Mouse (Mus musculus): ENCODE results near the gene Pyroxd2.
"Not testable (repeated sequence)": the region's sequence is repeated elsewhere in the genome, so short reads cannot be mapped to it uniquely, and the experiment has no call there.

Gene Pyroxd2

GRCm38 (mm10) chr19:42690256-42690655 lies 62.3 kb downstream of the Pyroxd2 start:
- no peak for DNase-seq (ENCODE audit: extremely low spot score, low read depth, low spot score)

- no peak for DNase-seq (ENCODE audit: extremely low spot score, low read depth, low spot score)
These were observed 62.8 kb downstream of the Pyroxd2 start for GRCm38 (mm10) chr19:42689786-42690185.

GRCm38 (mm10) chr19:42689321-42689720 lies 63.3 kb downstream of the Pyroxd2 start:
- DNase-seq (ENCODE audit: extremely low spot score, low read depth, low spot score), result no peak

DNA sequence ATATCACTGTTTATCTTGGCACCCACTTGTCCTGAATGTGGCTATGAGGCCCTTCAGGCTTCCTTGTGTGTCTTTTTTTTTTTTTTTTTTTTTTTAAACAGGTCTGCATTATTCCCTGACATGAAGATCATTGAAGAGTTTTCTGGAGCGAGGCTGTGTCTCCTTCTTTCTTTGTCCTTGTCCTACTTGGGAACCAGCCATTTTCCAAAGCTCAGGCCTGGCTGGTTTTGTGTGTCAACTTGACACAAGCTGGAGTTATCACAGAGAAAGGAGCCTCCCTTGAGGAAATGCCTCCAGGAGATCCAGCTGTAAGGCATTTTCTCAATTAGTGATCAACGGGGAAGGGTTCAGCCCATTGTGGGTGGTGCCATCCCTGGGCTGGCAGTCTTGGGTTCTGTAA lies 69.8 kb downstream of the Pyroxd2 start:
- not testable (repeated sequence) for DNase-seq (ENCODE audit: extremely low spot score, low read depth, low spot score)

GRCm38 (mm10) chr19:42678191-42678590 lies 74.4 kb downstream of the Pyroxd2 start:
- DNase-seq (ENCODE audit: extremely low spot score, low read depth, low spot score), result no peak

DNA sequence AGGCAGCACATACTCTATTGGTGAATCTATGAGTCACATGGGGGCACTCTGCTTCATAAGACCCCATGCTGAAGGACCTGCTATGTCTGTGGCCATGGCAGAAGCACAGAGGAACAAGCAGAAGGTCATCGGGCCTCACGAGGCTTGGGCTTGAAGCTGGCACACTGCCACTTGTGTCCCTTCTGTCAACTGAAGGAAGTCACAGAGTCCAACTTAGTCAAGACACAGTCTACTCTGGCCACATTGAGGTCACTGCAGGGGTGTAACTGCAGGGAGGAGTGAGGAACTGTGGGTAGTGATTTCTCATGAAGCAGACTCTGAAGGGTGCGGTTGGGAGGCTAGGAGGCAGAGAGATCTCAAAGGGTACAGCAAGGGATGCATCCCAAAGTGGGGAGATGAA lies 75.1 kb downstream of the Pyroxd2 start:
- DNase-seq (ENCODE audit: extremely low spot score, low read depth, low spot score), result no peak

- no peak for DNase-seq (ENCODE audit: extremely low spot score, low read depth, low spot score)
These were observed 75.6 kb downstream of the Pyroxd2 start for GRCm38 (mm10) chr19:42676931-42677330.

All from hindlimb bud, embryonic 11.5 days (tissue).